Mouse (Mus musculus) right cerebral cortex, adult 18-20 months (tissue): ENCODE data around the gene 4933427D14Rik.
A peak's percentile ranks its signal among the peaks of the same experiment; 100 is the strongest.

Experiments
- DNase-seq: peaks from one replicate; pipeline ENCODE4 v3.0.0; 2022; ENCODE audit warnings: mixed read lengths

Gene 4933427D14Rik

GRCm38 (mm10) chr11:72207204-72207833, at the start of gene 4933427D14Rik, which contains the start of gene Txndc17:
TSS of gene 4933427D14Rik (minus strand) at chr11:72207459.
TSS of gene Txndc17 (plus strand) at chr11:72207547.
- DNase-seq, result peak; percentile 90

GRCm38 (mm10) chr11:72256441-72256840, 49.2 kb upstream of the 4933427D14Rik start:
- no peak for DNase-seq

GRCm38 (mm10) chr11:72255629-72256028, 48.4 kb upstream of the 4933427D14Rik start:
- no peak for DNase-seq

DNA sequence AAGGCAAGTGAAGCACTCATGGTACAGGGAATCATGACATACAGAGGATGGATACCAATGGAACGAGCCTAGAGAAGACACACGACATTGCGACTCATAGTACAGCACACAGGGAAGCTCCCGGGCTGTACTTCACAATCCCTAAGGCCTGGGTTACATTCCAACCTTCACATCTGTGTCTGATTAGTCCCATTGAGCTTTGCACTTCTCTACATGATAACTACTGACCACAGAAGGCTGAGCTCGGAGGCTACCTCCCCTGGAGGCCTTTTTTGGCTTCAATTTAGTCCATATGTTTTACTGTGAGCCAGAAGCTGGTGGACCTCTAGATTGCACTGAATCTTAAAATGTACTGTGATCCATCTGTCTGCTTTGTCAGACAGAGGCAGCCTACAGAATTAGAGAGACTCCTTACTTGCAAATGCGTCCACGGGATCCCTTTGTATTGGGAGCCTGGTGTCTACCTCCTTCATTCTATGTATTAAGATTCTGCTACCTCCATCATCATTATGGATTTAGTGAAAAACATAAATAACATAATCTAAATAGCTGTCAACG, 38.0 kb upstream of the 4933427D14Rik start:
- peak; percentile 35 for DNase-seq

DNA sequence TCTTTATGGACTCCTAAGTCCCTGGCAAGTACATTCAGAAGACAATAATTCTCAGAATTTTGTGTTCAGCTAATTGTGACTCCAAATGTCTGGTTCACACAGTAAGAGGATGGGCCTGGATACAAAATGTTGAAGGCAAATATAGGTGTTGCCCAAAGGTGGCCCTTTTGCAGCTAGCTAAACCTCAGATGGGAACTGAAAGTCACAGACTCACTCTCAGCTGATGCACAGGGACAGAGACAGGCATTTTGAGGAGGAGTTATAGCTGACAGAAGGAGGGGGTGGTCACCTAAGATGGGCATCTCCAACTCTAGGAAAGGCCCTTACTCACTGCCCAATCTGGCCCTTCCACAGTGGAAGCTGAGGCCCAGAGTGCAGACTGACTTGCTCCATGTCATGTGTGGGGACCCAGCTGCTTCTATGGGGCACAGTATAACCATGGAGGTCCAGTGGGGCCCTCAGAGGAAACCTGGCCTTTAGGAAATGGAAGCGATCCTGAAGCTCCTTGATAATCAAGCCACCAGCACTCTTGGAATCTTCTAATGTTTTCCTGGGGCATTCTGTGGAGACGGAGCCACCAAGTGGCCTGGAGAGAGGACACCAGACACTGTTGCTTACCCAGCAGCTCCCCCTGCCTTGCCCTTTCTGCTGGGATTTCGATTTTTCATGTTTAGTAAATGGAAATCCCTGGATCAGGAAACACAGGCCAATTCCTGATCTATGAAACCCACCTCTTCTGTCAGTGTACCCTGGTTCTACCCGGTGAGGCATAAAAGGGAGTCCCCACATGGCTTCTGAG, 33.0 kb upstream of the 4933427D14Rik start:
- no peak for DNase-seq

DNA sequence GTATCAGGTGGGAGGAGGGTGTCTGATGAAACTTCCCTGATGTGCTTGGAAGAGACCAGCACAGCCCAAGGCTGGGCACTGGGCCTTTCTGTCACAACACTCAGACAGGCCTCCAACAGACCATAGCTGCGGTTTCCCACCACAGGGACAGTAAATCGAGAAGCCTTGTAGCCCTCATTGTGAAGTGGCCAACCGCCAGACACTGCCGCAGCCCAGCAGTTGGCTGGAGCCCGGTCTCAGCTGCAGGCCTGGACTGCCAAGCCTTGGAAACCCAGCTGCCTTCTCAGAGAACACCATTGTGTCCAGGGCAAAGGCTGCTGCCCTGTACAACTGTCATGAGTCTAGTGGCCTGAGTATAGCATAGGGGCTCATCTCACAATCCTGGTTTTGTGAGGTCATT, 26.8 kb upstream of the 4933427D14Rik start:
- DNase-seq, result peak; percentile 65

DNA sequence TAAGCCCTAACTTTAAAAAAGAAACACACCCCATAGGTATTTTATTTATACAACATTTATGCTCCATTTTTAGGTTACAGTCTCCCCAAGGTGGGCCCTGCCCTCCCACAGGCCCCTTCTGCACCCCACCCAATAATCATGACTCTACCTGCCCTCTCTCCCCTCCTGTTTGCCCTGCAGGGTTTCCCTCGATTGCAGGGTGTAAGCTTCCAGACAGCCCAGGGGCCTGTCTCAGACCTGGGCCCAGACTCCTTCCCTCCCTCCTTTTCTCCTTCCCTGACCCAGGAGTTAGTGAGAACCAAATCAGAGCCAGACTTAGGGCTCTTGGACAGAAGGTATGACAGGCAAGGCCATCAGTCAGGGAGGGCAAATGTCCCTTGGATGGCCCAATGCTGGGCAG, 25.7 kb upstream of the 4933427D14Rik start:
- no peak for DNase-seq

GRCm38 (mm10) chr11:72232068-72232467, 24.8 kb upstream of the 4933427D14Rik start:
- no peak for DNase-seq

GRCm38 (mm10) chr11:72228513-72228912, 21.3 kb upstream of the 4933427D14Rik start:
- no peak for DNase-seq

DNA sequence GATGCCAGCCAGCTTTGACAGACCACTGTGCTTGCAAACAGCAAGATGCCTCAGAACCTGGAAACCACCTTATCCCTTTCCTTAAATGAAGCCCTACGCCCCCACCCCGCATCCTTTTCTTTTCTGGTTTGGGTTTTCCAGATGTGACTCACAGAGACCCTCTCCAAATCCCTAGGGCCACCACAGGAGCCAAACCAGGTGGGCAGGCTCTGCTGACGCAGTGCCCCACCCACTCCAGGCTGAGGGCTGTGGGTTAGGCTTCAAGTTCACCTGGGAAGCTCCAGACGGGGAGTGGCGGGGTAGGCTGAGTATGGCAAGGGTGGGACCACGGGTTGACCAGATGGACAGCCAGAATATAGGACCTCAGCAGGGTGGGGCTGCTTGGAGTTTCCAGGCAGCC, 19.6 kb upstream of the 4933427D14Rik start:
- no peak for DNase-seq

- peak; percentile 35 for DNase-seq
These were observed 18.9 kb upstream of the 4933427D14Rik start for GRCm38 (mm10) chr11:72226020-72226791.

DNA sequence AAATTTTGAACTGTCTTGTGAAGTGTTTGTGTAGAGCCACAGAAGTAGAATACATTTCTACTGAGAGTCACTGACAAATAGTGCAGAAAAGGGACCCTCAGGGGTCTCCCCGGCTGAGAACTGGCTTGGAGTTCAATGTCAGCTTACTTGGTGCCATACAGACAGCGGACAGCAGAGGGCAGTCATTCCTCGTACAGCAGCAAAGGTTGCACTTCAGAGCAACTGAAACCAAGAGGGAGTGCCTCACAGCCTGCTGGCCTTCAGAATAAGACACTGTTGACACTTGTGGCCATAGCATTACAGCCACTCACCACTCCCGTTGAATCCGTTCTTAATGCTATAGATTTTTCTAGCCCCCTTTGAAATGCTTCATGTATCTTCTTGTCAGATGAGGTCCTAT, 17.6 kb upstream of the 4933427D14Rik start:
- DNase-seq, result peak; percentile 73

GRCm38 (mm10) chr11:72223414-72223813, 16.2 kb upstream of the 4933427D14Rik start:
- no peak for DNase-seq

- peak; percentile 57 for DNase-seq
These were observed 14.0 kb upstream of the 4933427D14Rik start for GRCm38 (mm10) chr11:72221278-72221677.

DNA sequence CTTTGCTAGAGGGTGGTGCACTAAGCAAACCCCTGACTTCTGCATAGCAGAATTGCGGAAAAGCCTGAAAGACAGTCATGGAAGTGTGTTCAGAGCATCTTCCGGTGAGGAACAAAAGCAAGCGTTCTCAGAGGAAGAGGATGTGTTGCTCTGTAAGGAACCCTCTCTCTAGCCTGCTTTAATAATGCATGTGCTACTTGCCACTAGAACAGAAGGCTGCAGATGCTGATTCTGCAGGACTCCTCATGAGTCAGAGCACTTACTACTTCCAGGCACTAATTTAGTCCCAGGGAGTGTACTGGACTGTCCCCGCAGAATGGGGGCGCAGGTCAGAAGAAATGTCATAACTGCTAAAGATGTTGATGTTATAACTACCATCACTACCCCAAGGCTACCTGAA, 9.9 kb upstream of the 4933427D14Rik start:
- no peak for DNase-seq

DNA sequence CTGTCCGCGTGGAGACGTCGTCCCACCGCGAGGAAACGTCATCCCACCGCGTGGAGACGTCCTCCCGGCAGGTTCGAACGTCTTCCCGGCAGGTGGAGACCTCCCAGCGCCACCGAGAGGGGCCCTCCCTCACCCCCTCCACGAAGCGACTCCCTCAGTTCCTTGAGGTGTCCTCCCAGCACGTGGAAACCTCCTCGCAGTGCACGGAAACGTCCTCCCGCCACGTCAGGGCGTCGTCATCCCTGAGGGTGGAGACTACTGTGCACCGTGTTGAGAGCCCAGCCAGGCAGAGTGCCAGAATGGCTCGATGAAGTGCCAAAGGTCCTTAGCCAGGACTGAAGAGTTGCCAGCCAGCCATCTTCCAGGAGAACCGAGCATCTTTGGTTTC, 8.1 kb upstream of the 4933427D14Rik start, which contains the start of gene Med31:
Med31 (minus strand) TSS at position 183 of the 388 bp plus-strand sequence.
- DNase-seq, result peak; percentile 77

DNA sequence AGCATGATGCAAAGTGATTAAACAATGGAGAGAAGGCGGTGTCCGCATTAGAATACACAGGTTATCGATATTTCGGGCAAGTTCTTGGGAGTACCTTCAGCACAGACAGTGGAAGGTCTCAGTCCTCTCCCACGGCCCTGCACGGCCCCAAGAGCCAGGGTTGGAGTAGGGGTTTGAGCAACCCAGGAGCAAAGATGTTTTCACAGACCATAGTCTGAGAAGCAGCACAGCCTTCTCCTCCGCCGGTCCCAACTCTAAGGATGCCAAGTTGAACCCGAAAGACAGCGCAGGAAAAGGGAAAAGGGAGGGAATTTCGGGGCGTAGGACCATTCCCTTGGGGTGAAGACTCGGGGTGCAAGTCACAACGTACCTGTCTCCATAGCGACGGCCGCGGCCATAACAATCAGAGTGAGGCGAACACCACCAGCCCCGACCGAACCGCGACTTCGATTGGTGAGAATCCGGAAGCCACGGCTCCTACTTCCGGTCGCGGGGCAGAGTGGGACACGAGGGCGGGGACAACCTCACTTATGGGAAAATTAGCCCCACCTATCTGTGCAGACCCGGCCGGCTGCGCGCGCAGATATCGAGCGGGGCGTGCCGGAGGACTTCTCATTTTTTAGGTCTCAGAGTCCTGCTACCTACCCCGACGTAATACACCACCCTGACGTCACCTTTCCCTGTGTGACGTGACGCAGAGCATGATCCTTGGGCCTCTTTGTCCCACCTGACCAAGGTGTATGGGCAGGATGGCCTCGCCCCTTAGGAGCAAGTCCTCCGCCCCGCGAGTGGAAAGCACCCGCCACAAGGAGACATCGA, 7.5 kb upstream of the 4933427D14Rik start:
- peak; percentile 96 for DNase-seq

DNA sequence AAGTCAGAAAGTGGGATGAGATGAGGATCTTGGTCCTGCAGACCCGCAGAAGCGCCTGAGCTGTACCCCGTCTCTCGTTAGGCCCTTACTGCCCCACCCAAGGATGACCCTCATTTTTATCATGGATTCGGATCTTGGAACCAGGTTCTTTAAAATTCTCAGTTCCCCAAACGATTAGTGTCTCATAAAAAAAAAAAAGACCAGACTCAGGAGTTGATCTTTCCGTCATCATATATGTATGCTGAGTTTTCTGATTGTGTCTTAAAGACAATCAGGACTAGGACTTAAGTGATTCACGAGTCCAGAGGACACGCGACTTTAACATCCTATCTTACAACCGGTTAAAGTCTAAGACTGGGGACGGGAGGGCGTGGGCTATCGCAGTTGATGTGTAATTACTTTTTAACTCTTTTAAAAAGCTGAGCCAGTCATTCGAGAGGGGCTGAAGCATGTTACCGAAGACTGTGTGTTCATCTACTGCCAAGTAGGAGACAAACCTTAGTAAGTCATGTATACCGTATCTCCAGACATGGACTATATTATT, 647 bp upstream of the 4933427D14Rik start:
- DNase-seq, result no peak

GRCm38 (mm10) chr11:72206341-72207203, 687 bp downstream of the 4933427D14Rik start, which contains the start of gene Gm43951:
TSS of gene Gm43951 (minus strand) at chr11:72206840.
- peak; percentile 49 for DNase-seq

DNA sequence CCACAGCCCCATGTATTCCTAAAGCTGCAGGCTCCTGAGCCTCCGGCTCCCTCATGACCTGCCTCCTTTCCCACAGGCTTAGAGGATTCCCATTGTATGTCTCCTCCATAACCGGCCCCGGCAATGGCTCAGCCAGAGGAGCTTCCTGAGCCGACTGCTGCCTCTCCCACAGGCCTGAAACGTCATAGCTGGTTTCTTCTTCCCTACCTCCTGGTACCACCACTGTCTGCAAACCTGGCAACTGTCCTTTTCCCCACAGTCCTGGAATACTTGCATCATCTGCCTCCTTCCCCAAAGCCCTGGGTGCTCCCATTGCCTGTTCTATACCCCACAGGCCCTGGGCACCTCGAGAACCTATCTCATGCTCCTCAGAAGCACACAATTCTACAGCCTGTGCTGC, 2.0 kb downstream of the 4933427D14Rik start:
- peak; percentile 34 for DNase-seq

- no peak for DNase-seq
These were observed 3.8 kb downstream of the 4933427D14Rik start for GRCm38 (mm10) chr11:72203440-72203839.
